Mouse (Mus musculus) activated CD4-positive, CD25-positive, alpha-beta regulatory T cell, adult 4 months (primary cell): ENCODE results near the gene Rxylt1. TPM values are rescaled to one million over a fixed set of nuclear protein-coding genes. Genes with fewer than 3 reads are reported as not detected.

Experiments used
- ATAC-seq: one replicate; pipeline ENCODE4 v1.8.0; 2017
- polyA plus RNA-seq, 2 experiments: library from polyadenylated mRNA; unstranded; fragments of 100-300 nt; shearing (Covaris generic); gene quantifications; one replicate each; pipeline ENCODE4 v1.2.1; 2017

The Rxylt1 gene
- polyA plus RNA-seq = 10 to 100 TPM; 14.1 to 16.3 TPM

- peak; percentile 93 for ATAC-seq
Observed at GRCm38 (mm10) chr10:122096980-122097844, at the start of gene Rxylt1. Gene Rxylt1, minus strand, starts transcription at chr10:122097371.

DNA sequence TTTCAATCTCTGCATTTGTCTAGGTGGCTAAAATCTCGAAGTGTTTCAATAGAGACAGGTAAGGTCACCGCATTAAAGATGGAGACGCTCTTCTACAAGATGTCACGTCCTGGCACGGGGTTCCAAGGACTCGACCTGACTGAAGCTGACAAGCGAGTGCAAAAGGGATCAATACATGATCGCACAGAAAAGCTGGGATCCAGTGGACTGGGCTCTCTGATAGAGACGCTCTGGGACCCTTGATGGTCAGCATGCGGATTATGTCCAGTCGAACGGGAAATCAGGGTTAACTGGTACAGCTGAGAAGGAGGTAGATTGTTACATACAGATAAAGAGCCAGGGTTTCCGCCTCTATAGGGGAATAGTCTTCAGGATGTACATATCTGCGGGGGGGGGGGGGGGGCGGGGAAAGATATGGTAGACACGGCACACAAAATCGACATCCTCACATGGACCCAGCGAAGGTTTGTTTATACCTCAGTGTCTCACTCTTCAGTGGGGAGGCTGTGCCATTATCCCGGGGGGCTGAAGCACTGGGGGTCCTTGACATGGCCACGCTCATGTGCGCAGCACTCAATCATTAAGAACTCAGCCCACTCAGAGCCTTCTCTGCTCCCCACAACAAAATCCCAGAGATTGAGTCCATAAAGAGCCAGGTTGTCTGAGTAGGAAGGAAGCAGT lies 24.3 kb upstream of the Rxylt1 start:
- no peak for ATAC-seq

DNA sequence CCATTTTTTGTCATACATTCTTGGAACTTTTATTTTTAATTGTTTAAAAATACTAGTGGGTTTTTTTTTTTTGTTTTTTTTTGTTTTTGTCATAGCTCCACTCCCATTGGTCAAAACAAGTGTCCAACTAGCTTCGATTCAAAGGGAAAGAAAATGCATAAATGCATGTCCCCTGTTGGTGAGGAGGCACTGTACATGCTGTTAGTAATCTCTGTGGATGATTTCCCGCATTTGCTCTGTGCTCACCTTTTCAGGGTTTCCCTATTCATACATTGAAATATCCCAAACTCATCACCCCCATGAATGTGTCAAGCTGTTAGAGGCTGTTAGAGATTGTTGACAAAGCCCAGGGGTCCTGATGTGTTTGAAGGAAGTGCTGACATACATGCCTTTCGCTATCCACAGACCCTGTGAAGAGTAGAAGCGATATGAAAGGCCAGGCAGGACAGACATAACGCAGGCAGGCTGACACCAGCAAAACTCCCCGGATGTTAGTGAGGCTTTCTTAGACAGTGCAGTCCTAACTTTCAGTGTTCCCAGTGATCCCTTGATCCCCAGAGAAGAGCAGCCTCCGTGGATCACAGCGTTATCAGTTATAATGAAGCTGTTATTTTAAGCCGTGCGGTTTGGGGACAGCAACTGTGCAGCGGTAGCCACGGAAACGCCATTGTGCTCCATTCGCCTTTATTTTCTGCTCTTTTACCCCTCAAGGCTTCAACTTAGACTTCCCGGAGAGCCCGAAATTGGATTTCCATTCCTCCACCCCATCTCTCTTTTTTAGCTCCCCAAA lies 23.5 kb upstream of the Rxylt1 start:
- no peak for ATAC-seq

GRCm38 (mm10) chr10:122119451-122119850 lies 22.3 kb upstream of the Rxylt1 start:
- no peak for ATAC-seq

- no peak for ATAC-seq
Observed at GRCm38 (mm10) chr10:122116636-122117035, 19.5 kb upstream of the Rxylt1 start.

- no peak for ATAC-seq
Observed at GRCm38 (mm10) chr10:122106633-122107028, 9.5 kb upstream of the Rxylt1 start.

DNA sequence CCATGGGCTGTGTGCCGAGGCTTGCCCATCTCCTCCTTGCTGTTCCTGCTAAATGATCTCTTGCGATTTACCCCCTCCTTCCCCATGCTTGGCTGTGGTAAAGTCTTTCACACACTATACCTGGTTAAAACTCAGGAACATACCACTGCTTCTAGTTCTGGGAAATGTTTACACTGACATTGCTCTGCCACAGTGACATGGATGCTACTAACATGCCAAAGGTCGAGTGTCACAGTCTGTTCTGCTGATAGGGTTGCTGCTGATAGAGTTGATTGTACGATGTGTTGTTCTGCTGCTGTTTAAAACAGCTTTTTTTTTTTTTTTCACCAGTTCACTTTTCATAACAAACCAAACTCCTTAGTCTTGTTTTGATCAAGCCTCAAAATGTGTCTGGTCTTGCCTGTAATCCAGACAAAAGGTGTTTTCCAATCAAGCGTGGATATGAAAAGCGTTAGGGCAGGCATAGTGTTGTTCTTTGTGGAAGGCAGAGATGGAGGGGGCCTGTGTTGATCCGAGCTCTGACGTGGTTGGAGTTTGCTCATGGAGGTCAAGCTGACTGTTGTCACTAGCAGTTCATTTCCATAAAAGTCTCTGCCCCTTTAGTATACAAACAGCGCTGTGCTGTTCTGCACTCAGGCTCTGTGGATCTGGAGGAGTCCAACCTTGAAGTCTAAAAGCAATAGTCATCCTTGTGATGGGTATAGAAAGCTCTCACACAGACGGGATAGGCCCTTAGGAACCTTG lies 8.9 kb upstream of the Rxylt1 start:
- ATAC-seq = no peak

GRCm38 (mm10) chr10:122105407-122105806 lies 8.2 kb upstream of the Rxylt1 start:
- peak; percentile 85 for ATAC-seq

GRCm38 (mm10) chr10:122102675-122103074 lies 5.5 kb upstream of the Rxylt1 start:
- no peak for ATAC-seq

DNA sequence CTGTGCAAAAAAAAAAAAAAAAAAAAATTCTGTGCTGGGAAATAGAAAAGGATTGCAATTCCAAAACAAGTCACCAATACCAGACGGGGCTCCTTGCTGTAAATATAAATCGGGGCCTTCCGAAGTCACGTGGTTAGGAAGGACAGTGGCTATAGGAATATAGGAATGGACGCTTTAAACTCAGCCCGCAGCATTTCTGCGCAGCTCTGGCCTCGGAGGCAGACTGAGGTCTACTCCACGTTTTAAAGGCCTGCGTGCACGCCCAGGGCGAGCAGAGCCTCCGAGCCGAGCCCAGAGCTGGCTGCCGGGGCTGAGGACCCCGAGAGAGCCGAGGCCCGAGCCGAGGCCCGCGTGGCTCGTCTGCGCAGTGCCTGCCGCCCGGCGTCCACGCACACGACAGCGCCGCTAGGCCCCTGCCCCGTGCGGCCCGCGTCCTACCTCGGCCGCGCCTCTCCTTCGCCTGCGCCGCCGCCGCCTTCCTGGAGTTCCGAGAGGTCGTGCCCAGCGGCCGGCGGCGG lies 650 bp downstream of the Rxylt1 start:
- ATAC-seq = peak; percentile 41

GRCm38 (mm10) chr10:122090472-122090871 lies 6.7 kb downstream of the Rxylt1 start:
- no peak for ATAC-seq

DNA sequence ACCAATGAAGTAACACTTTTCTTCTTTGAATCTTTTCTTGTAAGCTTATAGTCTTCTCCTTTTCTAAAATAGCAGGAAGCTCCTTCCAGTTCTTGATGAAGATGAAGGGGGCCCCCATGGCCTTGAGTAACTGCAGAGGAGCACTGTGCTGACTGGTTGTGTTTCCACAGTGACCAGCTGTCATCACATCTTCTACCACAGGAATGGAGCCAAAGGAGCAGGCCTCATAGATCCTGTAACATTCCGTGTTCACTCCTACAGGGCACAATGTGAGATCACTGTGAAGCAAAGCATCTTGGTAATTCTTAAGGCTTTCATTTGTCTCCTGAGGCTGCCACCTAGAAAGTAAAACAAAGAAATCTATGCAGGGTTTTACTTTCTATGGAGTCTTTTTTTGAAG lies 15.8 kb downstream of the Rxylt1 start:
- no peak for ATAC-seq

DNA sequence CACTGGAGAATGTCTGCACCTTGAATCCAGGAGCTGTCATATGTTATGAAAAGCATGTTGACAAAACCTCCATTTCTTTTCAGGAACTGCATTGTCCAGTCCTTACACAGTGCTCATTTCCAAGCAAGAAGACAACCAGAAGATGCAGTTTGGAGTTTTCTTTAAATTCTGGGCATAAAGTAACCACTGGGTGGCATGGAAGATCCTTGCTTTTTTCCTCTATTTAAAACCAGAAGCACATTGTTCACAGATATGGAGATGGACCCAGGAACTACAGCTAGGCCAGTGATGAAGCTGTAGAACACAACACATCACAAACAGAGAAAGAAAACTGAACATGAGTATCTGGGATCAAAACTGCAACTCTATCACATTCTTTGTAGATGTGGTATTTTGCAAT lies 28.0 kb downstream of the Rxylt1 start:
- ATAC-seq = no peak

DNA sequence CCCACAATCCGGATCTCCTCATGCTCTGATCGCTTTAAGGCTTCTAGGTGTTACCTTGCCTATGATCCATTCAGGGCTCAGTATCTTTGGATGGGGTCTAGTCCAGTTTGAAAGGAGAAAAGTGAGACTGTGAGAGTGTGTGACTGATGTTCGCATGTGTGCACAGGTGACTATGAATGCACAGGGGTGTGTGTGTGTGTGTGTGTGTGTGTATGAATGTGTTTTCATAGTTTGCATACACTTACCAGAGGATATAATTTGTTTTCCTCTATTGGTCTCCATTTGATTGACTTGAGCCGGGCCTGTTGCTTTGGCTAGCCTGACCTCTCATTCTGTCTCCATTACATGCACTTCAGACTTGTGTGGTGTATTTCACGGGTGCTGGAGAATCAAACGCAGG lies 41.3 kb downstream of the Rxylt1 start:
- ATAC-seq = no peak

DNA sequence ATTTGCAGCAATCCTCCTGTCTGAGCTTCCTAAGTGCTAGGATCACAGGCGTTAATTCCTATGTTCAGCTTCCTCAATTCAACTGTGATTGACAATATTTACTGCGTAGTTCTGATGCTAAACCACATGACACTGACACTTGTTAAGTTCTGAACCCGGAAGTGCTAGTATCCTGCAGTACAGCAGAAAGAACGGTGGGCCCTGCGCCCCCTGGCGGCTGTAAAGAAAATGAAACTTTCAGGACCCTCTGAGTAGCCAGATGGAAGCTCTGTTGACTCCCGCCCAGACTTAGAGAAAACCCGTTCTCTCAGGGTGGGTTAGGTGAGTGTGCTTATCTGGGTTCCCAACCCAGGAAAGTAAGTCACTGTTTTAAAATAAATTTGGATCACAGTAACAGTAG lies 42.6 kb downstream of the Rxylt1 start:
- ATAC-seq = peak; percentile 71

DNA sequence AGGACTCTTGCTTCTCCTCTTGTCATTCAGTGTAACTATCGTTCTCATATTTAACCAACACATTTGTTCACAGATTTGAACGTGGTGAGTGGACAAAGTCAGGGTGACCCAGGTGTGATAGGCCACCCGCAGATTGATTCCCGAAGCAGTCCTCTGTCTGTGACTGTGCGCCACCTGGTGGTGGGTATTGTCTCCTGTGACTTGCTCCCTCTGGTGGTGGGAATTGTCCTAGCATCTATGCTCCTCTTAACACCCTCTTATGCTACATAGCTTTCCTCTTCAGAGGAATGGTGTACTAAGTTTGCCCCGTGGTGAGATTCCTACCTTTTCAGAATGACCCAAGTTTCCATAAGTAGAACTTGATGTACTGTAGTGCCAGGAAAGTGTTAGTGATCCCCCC lies 45.3 kb downstream of the Rxylt1 start:
- ATAC-seq = peak; percentile 73

GRCm38 (mm10) chr10:122047727-122048365 lies 49.3 kb downstream of the Rxylt1 start:
- peak; percentile 33 for ATAC-seq

DNA sequence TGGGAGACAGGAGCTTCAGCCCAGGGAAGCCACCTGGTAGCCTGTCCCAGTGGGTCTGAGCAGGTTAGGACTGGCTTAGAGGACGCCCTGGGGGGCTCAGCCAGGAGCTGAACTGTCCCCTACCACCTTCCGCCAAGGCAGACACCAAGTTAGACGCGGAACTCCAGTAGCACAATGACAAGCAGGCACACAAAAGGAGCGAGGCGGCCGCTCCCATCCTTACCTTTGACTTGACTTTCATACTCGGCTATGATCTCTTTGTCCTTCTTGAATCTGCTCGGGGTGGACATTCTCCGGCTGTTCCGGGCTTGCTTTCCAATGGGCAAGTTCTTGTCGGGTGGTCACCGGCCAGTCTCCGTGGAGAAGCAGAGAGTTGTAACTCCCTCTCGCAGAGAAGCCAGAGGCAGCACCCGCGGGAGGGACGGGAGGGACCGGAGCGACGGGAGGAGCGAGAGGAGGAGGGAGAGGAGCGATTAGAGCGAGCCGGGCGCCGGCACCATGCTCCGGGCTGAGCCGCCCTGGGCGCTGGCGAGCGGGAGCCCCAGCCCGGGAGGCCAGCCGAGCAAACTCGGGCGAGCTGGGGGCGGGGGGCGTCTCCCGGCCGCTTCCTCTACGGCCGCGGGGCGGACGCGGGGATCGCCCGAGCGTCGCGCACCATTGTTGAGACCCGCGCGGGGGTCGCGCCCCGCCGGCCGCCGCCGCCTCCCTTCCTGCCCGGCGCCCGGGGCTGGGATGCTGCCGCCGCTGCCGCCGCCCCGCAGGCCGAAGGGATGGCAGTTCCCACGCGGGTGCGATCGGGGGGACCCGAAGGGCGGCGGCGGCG lies 50.1 kb downstream of the Rxylt1 start, which contains the start of gene Srgap1:
Gene Srgap1, minus strand, starts transcription at position 412 of the 823 bp plus-strand sequence.
- peak; percentile 33 for ATAC-seq

GRCm38 (mm10) chr10:122046511-122046903 lies 50.7 kb downstream of the Rxylt1 start:
- no peak for ATAC-seq

DNA sequence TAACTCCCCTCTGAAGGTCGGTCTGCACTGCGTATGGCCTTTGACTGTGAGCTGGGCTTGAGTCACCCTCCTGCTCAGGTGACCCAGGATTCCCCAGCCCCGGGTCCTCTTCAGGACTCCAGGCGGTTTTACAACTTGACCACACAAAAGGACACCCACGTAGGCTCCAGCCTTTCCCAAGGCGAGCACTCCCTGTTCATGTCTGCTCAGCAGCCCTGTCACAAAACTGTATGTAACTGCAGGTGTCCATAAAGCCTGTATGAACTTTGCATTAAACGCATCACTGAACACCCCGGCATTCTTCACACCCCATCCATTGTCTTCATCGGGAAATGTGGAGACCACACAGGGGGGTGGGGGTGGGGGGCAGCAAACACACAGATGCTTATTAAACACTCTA lies 51.2 kb downstream of the Rxylt1 start:
- no peak for ATAC-seq

DNA sequence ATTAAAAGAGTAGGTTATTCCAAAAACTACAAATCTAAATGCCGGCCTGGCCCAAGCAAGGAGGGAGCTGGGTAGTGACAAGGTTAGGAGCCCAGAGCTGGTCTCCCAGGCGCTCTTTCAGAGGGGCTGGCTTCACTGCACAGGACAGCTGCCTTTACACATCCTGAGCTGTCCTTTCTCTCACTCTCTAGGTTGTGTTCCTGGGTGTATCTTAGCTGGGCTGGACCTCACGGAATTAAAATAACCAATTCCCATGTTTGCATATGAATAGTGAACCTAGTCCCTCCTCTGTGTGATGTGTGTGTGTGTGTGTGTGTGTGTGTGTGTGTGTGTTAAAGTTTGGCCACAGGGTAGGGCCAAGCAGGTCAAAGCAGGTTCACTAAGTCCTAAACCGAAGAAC lies 52.2 kb downstream of the Rxylt1 start:
- ATAC-seq = no peak
